Mouse (Mus musculus) gonadal fat pad, adult 2 months (tissue): ENCODE results near the gene Sesn1. TPM values are rescaled to one million over a fixed set of nuclear protein-coding genes. Genes with fewer than 3 reads are reported as not detected.
"Not testable (repeated sequence)": the region's sequence is repeated elsewhere in the genome, so short reads cannot be mapped to it uniquely, and the experiment has no call there.

ENCODE experiments used
- DNase-seq: peaks from one replicate; pipeline ENCODE4 v3.0.0-alpha.2; 2012; ENCODE audit warnings: low read depth
- polyA plus RNA-seq: library from polyadenylated mRNA; depleted of rRNA; stranded (reverse); fragments of >200 nt; gene quantifications from 2 replicates; pipeline ENCODE4 v1.2.3, GENCODE M21; 2012; rRNA removed

Gene Sesn1
- polyA plus RNA-seq, 1 experiment, result 22.2 TPM

DNA sequence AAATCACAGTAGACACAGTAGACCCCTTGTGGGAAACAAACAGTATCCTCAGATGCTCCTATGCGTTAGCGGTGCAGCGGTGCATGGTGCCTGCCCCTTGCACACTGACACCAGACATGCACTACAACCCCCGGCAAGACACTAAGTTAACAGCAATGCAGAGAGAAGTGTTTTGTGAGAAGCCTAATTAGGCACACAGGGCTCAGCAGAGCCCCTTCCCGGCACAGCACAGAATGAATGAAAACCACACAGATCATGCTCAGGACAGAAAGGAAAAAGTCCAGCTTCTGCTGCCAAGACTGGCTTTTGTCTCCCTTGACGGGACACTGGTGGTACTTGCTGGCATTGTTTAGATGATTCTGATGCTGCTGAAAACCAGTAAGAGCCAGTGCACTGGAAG, 99.2 kb downstream of the Sesn1 start:
- DNase-seq, result no peak

DNA sequence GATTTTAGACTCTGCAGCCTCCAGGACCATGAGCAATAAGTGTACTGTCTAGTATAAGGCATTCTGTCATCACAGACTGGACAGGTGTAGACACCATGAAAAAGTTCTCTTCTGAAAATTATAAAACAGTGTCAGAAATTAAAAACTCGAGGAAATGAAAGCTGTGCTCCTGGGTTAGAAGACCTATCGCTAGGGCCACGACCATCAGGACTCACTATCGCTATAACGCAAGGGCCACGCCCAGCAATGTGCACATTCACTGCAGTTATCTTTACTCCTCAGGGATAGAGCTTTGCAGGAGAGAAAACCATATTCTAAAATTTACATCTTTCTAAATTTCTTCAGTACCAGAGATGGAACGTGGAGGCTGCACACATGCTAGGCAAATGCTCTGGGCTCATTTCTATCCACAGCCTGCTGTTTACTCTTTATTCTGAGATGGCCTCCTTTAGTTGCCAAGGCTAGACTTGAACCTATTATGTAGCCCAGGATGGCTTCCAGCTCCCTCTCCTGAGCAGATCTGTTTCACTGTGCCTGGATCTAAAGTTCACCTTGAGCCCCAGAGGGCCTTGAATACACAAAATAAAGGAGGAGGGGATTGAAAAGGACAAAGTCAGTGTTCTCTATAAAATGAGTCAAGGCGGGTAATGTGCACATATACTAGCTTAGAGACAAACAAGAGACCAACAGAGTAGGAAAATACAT, 102.7 kb downstream of the Sesn1 start:
- DNase-seq, result no peak

DNA sequence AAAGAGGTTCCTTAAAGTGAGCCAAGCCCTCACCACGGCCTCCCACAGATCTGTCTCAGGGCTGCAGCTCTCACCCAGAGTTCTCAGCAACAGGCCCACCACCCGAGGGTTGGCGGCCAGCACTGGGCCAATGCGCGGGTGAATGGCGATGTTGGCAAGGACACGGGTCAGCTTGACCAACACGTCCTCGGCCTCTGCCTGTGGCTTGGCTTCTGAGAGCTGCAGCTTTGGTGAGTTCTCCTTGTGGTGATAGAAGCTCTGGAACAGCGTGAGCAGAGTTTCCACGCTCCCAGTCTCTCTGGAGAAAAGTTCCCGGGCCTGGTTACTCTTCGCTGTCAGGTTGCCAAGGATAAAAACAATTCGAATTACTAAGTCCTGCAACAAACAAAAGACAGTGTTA, 117.0 kb downstream of the Sesn1 start:
- DNase-seq, result no peak

DNA sequence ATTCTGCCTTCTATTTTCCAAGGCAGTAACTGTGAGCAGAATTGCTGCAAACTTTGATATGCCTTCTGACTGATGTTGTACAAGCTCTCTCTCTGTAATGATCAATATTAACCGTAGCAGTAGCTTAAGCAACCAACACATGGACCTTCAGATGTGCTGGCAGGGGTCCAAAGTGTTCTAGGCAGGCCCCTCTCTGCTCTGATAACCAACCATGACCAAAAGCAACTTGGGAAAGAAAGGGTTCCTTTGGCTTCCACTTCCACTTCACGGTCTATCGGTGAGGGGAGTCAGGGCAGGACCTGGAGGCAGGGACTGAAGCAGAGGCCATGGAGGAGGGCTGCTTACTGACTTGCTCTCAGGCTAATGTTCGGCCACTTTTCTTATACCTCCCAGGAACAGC, 121.2 kb downstream of the Sesn1 start:
- DNase-seq, result no peak

DNA sequence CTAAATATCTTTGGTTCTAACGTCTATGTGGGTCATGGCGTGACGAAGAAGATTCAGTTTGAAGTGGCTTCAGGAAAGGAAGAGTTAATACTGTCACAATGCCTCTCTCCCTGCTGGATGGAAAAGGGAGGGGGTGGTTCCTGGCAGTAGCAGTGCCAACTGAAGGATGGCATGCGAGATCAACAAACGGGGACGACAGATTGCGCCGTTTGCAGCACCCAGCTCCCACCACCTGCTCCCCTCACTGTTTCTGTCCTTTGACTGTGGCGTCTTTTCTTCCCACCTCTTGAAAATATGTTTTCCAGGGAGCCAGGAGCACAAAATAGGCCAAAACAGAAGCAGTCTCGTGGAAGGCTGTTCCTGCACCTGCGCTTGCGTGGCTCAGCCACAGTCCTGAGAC, 122.2 kb downstream of the Sesn1 start:
- no peak for DNase-seq

DNA sequence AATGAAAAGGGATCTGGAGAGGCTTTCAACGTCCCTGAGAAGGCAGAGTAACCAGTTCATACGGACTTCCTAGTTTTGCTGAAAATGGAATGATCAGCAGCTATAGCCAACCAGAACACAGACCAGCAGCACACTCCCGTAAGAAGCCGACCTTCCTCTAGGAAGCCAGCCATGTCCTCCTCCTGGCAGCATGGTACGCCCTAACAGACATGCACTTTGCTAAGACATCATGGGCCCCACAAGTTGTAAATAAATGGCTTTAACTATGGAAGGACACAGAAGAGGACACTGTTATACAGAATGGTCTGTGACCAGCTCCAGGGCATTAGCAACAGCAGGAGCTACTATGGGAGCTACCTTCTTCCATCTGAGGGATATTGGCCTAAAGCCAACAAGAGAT, 123.2 kb downstream of the Sesn1 start:
- no peak for DNase-seq

DNA sequence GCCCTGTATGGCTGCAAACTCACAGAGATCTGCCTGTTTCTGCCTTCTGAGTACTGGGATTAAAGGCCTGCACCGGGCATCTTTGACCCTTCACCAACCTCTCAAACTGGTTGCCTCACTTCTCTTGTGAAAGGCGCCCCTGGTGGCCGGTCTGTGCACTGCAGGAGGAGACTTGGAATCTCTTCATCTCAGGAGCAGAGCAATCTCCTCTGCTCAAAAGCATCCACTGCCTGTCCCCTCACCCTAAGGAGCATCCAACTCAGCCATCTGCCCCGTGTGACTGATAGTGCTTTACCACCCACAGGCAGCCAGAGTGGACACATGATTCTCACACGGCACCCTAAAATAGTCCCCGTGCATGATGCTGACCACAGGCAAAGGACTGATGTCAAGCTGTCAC, 123.8 kb downstream of the Sesn1 start:
- DNase-seq, result no peak

DNA sequence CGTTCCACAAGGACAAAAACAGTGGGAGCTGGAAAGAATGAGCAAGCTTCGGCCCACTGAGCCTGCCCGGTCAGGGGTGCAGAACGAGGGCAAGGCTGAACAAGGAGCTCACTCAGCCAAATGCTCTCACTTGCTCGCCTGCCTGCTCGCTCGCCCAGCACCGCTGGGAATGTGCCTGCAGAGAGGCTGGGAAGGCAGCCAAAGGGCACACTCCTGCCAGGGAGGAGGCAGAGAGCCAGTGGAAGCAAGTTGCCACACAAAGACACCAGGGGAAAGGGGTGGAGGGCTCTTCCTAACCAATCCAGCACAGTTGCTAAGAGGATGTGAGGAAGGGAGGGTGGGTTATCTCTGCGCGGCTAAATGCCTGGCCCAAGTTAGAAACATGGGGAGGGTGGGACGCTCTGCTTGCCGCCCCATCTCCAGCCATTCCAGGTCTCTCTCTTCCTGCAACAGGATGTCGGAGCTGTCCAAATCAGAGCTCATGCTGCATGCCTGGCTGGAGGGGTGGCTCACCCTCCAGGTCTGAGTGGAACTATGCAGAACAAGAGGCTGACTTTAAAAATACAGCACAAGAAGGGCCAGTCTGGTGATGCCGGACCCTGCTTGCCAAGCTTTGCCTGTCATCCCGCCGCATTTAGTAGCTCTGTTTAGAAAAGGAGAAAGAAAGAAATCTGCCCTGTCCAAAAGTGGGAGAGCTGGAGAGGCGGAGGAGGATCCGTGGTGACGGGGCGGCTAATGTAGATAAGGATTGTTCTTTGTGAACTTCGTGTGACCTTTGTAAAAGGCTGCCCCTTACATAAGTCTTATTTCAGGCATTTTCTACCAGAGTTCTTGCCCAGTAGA, 125.1 kb downstream of the Sesn1 start:
- DNase-seq, result peak; percentile 69

DNA sequence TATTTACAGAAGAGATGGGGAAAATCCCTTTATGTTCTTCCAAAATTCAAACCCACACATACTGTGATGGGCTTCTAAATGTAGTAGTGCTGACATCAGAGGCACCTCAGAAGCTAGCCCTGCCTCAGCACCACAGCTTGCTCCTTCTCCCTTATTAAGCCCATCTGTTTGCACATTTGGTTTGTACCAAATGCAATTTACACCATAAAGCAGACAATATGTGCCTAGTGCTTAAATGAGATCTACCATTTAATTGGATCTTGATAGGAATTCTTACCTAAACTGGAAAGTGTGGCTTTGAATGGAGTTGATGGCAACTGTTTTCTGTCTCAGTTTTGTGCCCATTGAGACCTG, 125.7 kb downstream of the Sesn1 start:
- no peak for DNase-seq

DNA sequence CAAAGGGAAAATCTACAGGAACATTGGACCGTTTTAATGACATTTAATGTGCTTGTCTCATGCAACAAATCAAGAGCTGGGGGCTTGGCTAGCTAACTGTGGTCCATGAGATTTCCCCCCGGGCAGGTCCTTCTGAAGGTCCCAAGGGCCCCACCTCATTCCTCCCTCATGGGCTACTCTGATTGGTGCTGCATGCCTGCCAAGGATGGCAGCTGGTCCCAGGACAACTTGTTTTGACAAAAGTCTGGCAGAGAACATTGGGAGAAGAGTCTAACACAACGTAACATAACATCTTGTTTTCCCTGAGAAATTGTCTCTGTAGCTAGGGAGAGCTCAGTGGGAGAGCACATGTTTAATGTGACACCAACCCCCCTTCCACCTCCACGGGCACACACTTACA, 126.4 kb downstream of the Sesn1 start:
- DNase-seq, result no peak

DNA sequence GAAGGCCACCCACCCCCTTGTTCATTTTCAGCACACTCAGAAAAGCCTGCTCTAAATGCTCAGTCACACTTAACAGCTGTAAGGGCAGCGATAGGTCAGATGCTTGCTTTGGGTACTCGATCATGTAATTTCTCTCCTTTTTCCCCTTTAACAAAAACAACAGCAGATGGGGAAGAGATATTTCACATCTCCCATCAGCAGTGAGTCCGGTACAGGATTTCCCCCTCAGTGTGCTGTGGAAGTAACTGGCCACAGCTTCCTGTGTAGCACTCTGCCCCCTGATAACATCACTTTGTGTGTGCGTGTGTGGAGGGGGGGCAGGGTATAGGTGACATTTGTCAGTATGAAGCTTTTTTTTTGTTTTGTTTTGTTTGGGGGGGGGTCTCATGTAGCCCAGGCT, 127.4 kb downstream of the Sesn1 start:
- no peak for DNase-seq

DNA sequence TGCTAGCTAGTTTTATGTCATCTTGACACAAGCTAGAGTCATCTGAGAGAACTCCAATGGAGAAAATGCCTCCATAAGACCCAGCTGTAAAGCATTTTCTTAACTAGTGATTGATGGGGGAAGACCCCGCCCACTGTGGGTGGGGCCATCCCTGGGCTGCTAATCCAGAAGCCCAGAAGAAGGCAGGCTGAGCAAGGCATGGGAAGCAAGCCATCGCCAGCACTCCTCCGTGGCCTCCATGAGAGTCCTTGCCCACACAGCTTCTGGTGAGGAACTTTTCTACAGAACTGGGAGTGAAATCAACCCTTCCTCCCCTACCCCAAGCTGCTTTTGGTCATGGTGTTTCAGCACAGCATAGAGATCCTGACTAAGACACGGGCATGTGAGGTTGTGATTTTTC, 129.4 kb downstream of the Sesn1 start:
- no peak for DNase-seq

DNA sequence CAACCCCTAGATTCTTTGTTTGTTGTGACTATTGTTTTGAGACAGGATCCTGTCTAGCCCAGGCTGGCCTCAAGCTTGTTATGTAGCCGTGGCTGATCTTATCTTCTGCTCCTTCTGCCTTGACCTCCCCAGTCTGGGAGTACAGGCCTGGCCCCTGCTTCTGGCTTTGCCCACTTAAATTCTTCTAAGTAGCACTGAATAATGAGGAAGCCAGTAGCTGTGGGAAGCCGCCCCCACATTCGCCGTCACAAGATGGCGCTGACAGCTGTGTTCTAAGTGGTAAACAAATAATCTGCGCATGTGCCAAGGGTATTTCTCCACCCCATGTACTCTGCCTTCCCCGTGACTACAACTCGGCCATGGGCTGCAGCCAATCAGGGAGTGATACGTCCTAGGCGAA, 142.6 kb downstream of the Sesn1 start:
- not testable (repeated sequence) for DNase-seq

DNA sequence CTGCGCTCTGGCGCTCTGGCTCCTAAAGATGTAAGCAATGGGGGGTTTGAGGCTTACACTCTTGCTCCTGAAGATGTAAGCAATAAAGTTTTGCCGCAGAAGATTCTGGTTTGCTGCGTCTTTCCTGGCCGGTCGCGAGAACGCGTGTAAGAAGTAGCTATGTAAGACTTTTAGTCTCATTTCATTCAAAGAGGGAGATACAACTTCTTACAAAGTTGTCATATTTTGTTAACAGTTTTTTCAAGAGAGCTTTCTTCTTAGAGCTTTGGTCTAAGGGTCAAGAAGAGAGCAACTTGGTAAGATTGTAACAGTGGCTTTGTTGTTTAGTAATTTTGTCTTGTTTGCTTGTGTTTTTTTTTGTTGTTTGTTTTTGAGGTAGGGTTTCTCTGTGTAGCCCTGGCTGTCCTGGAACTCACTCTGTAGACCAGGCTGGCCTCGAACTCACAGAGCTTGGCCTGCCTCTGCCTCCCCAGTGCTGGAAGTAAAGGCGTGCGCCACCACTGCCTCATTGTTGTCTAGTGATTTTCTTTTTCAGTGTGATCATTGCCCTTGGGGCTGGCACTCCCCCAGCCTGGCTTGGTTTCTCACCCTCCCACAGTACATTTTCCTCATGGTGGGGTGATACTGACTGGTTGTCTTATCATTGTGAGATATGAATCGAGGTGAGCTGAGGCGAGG, 143.3 kb downstream of the Sesn1 start:
- no peak for DNase-seq

DNA sequence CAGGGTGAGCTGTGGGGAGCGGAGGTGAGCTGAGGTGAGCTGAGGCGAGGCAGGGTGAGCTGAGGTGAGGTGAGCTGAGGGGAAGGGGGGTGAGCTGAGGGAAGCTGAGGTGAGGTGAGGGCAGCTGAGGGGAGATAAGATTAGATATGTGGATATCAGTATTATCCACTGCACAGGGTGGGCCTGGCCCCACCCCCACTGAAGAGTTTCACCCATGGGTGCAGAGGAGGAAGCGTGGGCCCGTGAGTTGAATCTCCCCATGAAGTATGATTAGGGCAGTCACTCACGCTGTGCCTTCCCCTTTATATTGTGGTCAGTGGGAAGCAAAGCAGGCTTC, 143.8 kb downstream of the Sesn1 start:
- no peak for DNase-seq

DNA sequence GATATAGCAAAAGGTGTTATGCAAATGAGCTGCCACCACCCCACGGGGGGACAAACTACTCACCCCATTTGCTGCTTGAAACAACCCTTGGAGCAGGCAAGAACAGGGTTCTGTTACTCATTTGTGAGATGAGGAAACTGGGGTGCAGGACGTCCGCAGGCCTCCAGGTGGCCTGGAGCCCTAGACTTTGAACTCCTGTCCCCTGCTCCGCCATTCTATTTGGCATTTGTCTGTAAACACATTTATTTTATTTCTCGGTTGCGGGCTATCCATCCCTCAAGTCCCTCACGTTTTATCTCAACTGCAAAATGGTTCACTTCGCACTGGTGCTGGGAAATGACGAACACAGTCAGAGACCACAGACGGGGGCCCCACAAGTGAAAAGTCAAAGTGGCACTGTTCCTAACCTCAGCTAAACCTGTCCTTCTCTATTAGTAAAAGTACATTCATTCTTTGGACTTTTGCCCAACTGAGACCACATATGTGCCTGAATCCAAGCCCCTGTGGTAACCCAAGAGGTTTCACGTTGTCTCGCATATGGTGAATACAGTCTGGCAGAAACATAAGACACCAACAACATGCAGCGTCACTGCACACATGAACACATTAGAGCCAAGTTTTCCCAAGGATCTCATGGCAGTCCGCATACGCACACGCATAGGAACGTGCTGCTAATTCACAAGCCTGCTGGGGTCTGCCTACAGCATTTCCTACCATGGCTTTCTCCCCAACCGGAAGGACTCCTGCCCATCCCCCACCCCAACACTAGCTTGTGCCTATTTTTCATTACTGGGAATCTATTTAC, 147.9 kb downstream of the Sesn1 start:
- DNase-seq, result no peak

Other genes starting within 250 kb of the Sesn1 start
- 4.6 and 5.1 TPM in 2 replicates for gene Ccdc162, start 93.3 kb upstream of the Sesn1 start, polyA plus RNA-seq
- gene Cep57l1, start 64 bp upstream of the Sesn1 start, polyA plus RNA-seq, result 1.9 and 2.3 TPM in 2 replicates
- gene Armc2, start 208.5 kb downstream of the Sesn1 start, polyA plus RNA-seq, result 0.98 and 1.3 TPM in 2 replicates